ENCODE assay signal across 12 mouse cellular contexts in the genomic region with DNA sequence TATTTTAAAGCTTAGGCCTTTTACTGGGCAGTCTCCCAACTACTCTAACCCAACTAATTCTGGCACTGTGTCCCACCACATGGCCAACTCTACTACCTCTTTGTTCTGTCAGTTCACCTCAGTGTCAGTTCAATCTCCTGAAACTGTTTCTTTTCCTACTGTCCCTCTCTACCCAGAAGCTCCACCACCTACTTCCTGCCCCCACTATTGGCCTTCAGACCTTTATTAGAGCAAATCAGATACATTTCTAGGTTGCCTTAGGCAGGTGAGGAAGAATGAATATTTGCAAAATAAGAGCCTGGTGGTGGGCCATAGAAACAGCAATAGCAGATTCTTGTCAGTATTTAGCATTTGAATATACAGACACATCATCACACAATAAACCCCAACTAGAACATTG. TPM values are rescaled to one million over a fixed set of nuclear protein-coding genes. Genes with fewer than 3 reads are reported as not detected.
"Had no signal": no experiment of that assay in that cellular context is flagged by ENCODE, and none has a peak within 500 bp of the region (broad histone marks: within the 10 kb centered on the region; RNA-seq: fewer than 3 reads in every experiment).

No protein-coding gene starts in this region.

- DNase-seq: lung, adult 18-20 months; lung, embryonic 14.5 days; lung, postnatal 10 days; lung, postnatal 4 days; midbrain, embryonic 14.5 days; retina, postnatal 1 day; right cerebral cortex, adult 18-20 months; right cerebral cortex, postnatal 25 days; thymus, adult 2 months; thymus, postnatal 25 days; thymus, postnatal 4 days had no signal

RNA-seq across cellular contexts. Expression of a gene that starts 44.1 kb away (rescaled TPM):
- total RNA-seq: megakaryocyte-erythroid progenitor cell, adult 5-6 weeks had no signal
